Mouse (Mus musculus) heart, embryonic 15.5 days (tissue): ENCODE results near the gene R3hdml. TPM values are rescaled to one million over a fixed set of nuclear protein-coding genes. Genes with fewer than 3 reads are reported as not detected.
A peak's percentile ranks its signal among the peaks of the same experiment; 100 is the strongest.

Source experiments
- ATAC-seq: fragments of 200-750 bp; cut with Nextera tagmentation; replicated peaks from 2 replicates; pipeline ENCODE4 v1.8.0; 2017; ENCODE audit warnings: low read depth, moderate TSS enrichment; ENCODE audit not compliant: insufficient number of reproducible peaks, insufficient read depth, low FRiP score
- H3K27ac ChIP-seq: fragments of 300-500 bp; sonication (generic); 2 replicates; pipeline ENCODE4 v1.5.1; 2015; ENCODE audit warnings: mild to moderate bottlenecking, inconsistent platforms
- H3K27me3 ChIP-seq: fragments of 300-500 bp; sonication (generic); 2 replicates; pipeline ENCODE4 v1.6.1; 2015; ENCODE audit warnings: inconsistent platforms
- H3K36me3 ChIP-seq: fragments of 300-500 bp; sonication (generic); 2 replicates; pipeline ENCODE4 v1.6.1; 2015; ENCODE audit warnings: mild to moderate bottlenecking, inconsistent platforms
- H3K4me1 ChIP-seq: fragments of 300-500 bp; sonication (generic); replicated peaks from 2 replicates; pipeline ENCODE4 v1.6.1; 2015; ENCODE audit warnings: inconsistent platforms
- H3K4me2 ChIP-seq: fragments of 300-500 bp; sonication (generic); 2 replicates; pipeline ENCODE4 v1.6.1; 2015; ENCODE audit warnings: inconsistent platforms, mild to moderate bottlenecking, moderate library complexity
- H3K4me3 ChIP-seq: fragments of 300-500 bp; sonication (generic); 2 replicates; pipeline ENCODE4 v1.5.1; 2015; ENCODE audit warnings: mild to moderate bottlenecking, inconsistent platforms
- H3K9ac ChIP-seq: fragments of 300-500 bp; sonication (generic); 2 replicates; pipeline ENCODE4 v1.6.1; 2015; ENCODE audit warnings: mild to moderate bottlenecking, inconsistent platforms
- H3K9me3 ChIP-seq: fragments of 300-500 bp; sonication (generic); replicated peaks from 2 replicates; pipeline ENCODE4 v1.6.1; 2016; ENCODE audit warnings: inconsistent platforms
- WGBS: fragments of 180-500 bp; shearing (Covaris S2); methylation state at CpG from one replicate; pipeline ENCODE4 v1.1.7; 2015; ENCODE audit warnings: mixed read lengths; 5-methylcytosine and 5-hydroxymethylcytosine counted together
- polyA plus RNA-seq: library from polyadenylated mRNA; unstranded; fragments of >200 nt; fragmentation: Nextera tagmentation; extraction: Ambion mirVana; gene quantifications from 2 replicates; pipeline ENCODE4 v1.2.1, GENCODE M21; 2015

R3hdml gene
- polyA plus RNA-seq, 1 experiment from 2014 or later: not detected

DNA sequence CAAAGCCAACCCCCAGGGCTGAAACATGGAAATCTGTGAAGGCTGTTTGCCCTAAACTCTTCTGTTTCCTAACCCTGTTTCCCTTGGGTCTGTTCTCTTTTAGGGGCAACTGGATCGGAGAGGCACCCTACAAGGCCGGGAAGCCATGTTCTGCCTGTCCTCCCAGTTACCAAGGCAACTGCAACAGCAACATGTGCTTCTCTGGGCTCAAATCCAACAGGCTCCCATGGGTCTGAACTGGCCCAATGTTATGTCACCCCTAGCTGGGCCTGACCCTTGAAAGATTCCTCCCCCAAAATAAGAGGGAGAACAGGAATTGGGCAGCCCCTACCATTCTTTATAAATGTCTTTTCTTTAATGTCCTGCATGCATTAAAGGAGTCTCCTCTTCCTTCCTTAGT lies 10.1 kb downstream of the R3hdml start:
- ATAC-seq: no peak
- Histone ChIP-seq H3K4me3 (no peak overlapping the region), H3K9me3 (no peaks in the 10 kb centered on the region), H3K9ac (no peak overlapping the region), H3K36me3 (no peaks in the 10 kb centered on the region), H3K4me1 (no peaks in the 10 kb centered on the region), H3K27me3 (no peaks in the 10 kb centered on the region), H3K27ac (no peak overlapping the region), H3K4me2 (no peak overlapping the region)
- WGBS: 75% methylated on average over 2 of the region's 2 CpGs

DNA sequence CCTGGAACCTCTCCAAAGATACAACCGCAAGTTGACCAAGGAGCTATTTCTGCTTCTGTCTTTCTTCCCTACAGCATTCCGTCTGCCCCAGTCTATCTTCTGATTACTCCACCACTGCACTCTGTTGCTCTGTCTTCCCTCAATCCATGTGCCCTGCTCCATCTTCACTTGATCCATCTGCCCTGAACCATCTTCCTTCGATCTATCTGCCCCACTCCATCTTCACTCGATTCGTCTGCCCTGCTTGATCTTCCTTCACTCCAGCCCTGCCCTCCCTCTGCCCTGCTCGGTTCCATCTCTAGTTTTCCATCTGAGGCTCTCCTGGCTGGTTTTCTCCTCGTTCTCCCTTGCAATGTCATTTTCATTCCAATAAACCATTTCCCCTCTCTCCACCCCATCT lies 11.1 kb downstream of the R3hdml start:
- no peaks in the 10 kb centered on the region for H3K36me3 ChIP-seq
- H3K4me3 ChIP-seq: no peak overlapping the region
- H3K27me3 ChIP-seq: no peaks in the 10 kb centered on the region
- ATAC-seq: no peak
- no peak overlapping the region for H3K27ac ChIP-seq
- WGBS: 58% methylated on average over 7 of the region's 7 CpGs
- H3K9ac ChIP-seq: no peak overlapping the region
- H3K9me3 ChIP-seq: no peaks in the 10 kb centered on the region
- H3K4me1 ChIP-seq: no peaks in the 10 kb centered on the region
- no peak overlapping the region for H3K4me2 ChIP-seq

DNA sequence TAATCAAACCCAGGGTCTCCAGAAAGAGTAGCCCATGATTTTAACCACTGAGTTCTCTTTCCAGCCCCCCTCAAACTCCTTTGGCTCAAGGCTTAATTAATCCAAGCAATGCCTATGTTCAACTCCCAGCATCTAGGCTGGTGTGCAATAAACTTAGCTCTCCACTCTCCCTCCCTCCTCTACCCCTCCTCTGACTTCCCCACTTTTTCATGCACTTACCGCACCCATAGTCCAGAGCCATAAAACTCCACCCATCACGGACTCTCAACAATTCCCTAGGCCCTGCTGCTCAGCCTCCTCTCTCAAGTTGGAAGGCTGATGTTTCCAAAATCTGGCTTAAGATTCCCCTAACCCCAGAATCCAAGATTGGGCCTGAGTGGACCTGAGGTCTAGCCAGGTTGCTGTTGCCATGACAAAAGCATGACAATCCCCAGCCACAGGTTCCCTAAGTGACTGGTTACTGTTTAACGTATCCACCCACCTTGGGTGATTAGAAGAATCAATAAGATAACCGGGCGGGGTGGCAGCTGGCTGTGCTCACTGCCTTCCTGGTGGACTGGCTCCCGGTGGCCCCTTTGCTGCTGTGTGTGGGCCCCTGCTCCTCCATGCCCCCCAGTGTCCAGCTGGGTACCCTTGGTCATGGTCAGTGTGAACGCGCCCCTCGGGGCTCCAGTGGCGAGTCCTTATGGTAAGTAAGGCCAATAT lies 14.3 kb downstream of the R3hdml start, which contains the start of gene Hnf4a:
Gene Hnf4a, plus strand, starts transcription at position 509 of the 705 bp plus-strand sequence.
- Histone ChIP-seq H3K4me3 (no peak within 1 kb of the TSS), H3K9me3 (no peaks in the 10 kb centered on the region), H3K9ac (no peak within 1 kb of the TSS), H3K27me3 (no peaks in the 10 kb centered on the region), H3K27ac (no peak within 1 kb of the TSS), H3K36me3 (no peaks in the 10 kb centered on the region), H3K4me1 (no peaks in the 10 kb centered on the region), H3K4me2 (no peak within 1 kb of the TSS)
- 66% methylated on average over 10 of the region's 10 CpGs for WGBS
- no peak for ATAC-seq

DNA sequence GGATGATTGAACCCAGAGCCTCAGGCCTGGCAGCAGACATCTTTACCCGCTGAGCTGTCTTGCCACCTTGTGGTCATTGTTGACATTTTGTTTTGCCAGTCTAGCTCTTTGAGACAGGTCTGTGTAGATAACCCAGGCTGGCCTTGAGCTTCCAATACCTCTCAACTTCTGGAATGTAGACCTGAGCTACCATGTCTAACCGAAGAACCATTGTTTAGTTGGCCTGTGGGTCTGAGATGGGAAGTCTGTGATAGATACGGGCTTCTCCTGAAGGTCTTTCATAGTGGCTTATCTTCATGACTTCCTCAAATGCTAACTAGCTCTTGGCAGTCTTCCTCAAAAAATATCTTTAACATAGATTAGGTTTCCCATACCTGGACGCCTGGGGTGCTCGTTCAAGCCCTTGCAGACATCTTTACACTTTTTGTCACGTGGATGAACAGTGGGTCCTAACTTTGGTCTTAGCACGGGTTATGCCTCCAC lies 33.7 kb downstream of the R3hdml start:
- Histone ChIP-seq H3K4me1 (no peaks in the 10 kb centered on the region), H3K36me3 (no peaks in the 10 kb centered on the region), H3K9ac (no peak overlapping the region), H3K27me3 (no peaks in the 10 kb centered on the region), H3K9me3 (no peaks in the 10 kb centered on the region), H3K27ac (no peak overlapping the region), H3K4me2 (no peak overlapping the region), H3K4me3 (no peak overlapping the region)
- ATAC-seq: no peak
- WGBS: 67% methylated on average over 7 of the region's 7 CpGs

DNA sequence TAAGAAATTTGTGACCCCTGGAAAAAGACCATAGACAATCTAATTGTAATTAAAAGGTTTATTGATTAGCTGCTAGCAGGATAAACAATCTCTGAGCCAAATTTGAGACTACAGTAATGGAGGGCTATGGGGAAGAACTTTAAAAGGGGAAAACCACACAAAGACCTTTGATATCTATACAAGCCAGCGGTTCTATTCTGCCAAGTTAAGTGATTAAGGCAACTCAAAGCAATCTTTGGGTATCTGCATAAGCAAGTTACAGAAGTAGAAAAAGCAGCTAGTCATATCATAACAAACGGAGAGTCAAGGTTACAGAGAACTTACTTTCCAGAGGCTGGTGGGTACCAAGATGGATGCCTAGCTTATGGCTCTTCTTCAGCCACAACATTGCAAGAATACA lies 35.4 kb downstream of the R3hdml start:
- Histone ChIP-seq H3K9ac (no peak overlapping the region), H3K36me3 (no peaks in the 10 kb centered on the region), H3K9me3 (no peaks in the 10 kb centered on the region), H3K4me3 (no peak overlapping the region), H3K4me2 (no peak overlapping the region), H3K27ac (no peak overlapping the region), H3K27me3 (no peaks in the 10 kb centered on the region), H3K4me1 (no peaks in the 10 kb centered on the region)
- WGBS: 70% methylated on average over 2 of the region's 2 CpGs
- no peak for ATAC-seq

DNA sequence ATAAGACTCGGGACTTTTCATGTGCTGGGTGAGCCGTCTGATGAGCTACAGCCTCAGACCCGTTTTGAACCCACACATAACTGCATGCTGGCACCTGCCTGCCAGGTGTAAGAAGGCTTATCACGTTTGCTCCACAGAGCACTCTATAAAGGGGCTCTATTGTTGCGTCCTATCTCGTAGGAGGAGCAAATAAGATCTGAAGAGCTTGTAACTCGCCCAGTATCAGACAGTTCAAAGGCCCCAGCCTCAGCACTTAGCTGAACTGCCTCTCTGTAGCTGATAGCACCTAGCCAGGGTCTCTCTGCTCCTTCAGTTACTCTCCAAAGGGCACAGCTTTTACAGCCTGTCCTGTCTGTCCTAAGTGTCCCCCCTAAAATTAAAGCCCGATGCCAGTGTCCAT lies 38.3 kb downstream of the R3hdml start:
- Histone ChIP-seq H3K9ac (no peak overlapping the region), H3K4me1 (peaks cover 4% of the 10 kb centered on the region), H3K27ac (no peak overlapping the region), H3K9me3 (no peaks in the 10 kb centered on the region), H3K27me3 (peaks cover 13% of the 10 kb centered on the region), H3K4me3 (no peak overlapping the region), H3K36me3 (no peaks in the 10 kb centered on the region), H3K4me2 (no peak overlapping the region)
- ATAC-seq: no peak
- 30% methylated on average over 8 of the region's 8 CpGs for WGBS

DNA sequence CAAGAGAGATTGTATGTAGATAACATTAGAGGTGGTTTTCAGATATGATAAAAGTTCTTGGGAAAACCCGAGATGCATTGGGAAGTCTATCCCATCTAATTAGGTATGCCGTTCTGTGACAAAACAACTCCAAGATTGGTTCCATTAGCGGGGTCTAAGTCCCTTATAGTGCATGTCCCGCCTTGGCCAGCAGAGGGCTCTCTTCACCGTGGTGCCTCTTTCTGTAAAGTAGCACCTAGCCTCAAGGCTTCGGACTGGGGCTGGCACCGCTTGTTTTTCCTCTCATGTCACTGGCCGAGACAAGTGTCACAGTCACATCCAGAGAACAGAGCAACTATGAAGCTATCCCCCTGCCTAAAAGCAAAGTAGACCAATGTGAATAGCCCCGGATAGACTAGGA lies 39.8 kb downstream of the R3hdml start:
- ATAC-seq: no peak
- no peak overlapping the region for H3K9ac ChIP-seq
- H3K9me3 ChIP-seq: no peaks in the 10 kb centered on the region
- H3K36me3 ChIP-seq: no peaks in the 10 kb centered on the region
- H3K4me2 ChIP-seq: no peak overlapping the region
- H3K4me1 ChIP-seq: peaks cover 4% of the 10 kb centered on the region
- H3K4me3 ChIP-seq: no peak overlapping the region
- no peak overlapping the region for H3K27ac ChIP-seq
- H3K27me3 ChIP-seq: peaks cover 28% of the 10 kb centered on the region
- WGBS: 9% methylated on average over 9 of the region's 9 CpGs

DNA sequence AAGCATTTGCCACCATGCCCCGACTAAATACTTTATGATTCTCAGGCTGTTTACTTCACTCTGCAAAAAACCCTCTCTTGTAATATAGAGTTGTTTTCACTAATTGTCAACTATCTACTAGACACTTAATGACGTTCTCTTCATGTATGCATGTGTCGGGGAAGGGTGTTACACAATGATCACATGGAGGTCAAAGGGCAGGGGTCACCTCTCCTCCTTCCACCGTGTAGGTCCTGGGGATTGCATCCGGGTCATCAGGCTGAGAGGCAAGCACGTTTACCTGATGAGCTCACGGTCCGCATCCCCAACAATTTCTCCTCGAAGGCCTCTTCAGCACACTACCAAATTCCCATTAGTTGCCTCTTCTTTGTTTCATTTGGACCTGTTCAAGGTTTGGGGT lies 41.1 kb downstream of the R3hdml start:
- peaks cover 4% of the 10 kb centered on the region for H3K4me1 ChIP-seq
- ATAC-seq: no peak
- no peak overlapping the region for H3K4me2 ChIP-seq
- no peaks in the 10 kb centered on the region for H3K9me3 ChIP-seq
- 82% methylated on average over 9 of the region's 9 CpGs for WGBS
- H3K4me3 ChIP-seq: no peak overlapping the region
- no peak overlapping the region for H3K27ac ChIP-seq
- no peak overlapping the region for H3K9ac ChIP-seq
- H3K27me3 ChIP-seq: peaks cover 28% of the 10 kb centered on the region
- no peaks in the 10 kb centered on the region for H3K36me3 ChIP-seq

DNA sequence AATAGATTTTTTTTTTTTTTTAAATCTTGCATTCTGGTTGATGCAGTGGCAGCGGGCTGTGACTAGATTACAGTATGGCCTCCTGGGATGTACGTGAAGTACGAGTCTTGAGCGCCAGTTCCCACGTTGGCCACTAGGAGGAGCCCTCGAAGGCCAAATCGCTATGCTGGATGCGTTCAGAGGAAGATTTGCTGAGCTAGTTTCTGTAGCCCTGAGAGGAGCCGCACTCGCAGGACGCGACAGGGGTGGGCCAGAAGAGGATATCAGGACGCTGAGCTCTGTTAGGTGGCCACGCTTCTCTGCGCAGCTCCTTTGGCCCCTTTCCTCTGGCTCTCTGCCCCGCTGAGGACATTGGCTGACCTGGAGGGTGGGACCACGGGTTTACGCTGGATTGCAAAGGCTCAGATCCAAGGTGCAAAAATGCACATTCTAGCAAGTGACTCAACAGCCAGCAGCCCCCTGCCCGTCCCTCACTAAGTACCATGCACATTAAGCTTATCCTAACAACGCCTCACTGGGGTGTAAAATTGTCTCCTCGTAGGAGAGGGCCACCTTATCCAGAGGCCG lies 42.9 kb downstream of the R3hdml start:
- no peak overlapping the region for H3K27ac ChIP-seq
- peak; percentile 64 for ATAC-seq
- 7% methylated on average over 22 of the region's 22 CpGs for WGBS

DNA sequence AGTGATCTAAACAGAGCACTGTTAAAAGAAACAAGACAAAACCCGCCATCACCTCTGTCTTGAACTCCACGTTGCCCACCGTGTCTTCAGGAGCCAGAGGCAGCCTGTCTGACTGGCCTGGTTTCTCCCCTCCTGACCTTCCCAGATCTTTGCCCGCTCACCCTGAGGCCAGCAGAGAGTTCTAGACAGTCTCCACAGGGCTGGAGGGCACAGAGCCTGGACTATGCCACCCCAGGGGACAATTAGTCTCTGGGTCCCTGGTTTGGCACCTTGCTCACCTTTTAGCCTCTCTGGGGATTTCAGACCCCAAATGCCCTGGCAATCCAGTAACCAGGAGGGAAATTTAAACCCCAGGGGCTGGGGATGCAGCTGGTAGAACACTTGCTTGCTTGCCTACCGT lies 45.3 kb downstream of the R3hdml start:
- WGBS: 71% methylated on average over 5 of the region's 5 CpGs
- Histone ChIP-seq H3K9me3 (no peaks in the 10 kb centered on the region), H3K36me3 (no peaks in the 10 kb centered on the region), H3K27me3 (peaks cover 28% of the 10 kb centered on the region), H3K4me2 (no peak overlapping the region), H3K27ac (no peak overlapping the region), H3K9ac (no peak overlapping the region), H3K4me3 (no peak overlapping the region), H3K4me1 (peaks cover 4% of the 10 kb centered on the region)
- ATAC-seq: no peak

More for the DNA sequence above, 42.9 kb downstream of the R3hdml start:
- H3K4me2 ChIP-seq: peak overlapping the region; percentile 64
- no peak overlapping the region for H3K9ac ChIP-seq
- peaks cover 28% of the 10 kb centered on the region for H3K27me3 ChIP-seq
- no peaks in the 10 kb centered on the region for H3K9me3 ChIP-seq
- H3K4me3 ChIP-seq: peak overlapping the region; percentile 35
- peaks cover 4% of the 10 kb centered on the region for H3K4me1 ChIP-seq
- H3K36me3 ChIP-seq: no peaks in the 10 kb centered on the region

DNA sequence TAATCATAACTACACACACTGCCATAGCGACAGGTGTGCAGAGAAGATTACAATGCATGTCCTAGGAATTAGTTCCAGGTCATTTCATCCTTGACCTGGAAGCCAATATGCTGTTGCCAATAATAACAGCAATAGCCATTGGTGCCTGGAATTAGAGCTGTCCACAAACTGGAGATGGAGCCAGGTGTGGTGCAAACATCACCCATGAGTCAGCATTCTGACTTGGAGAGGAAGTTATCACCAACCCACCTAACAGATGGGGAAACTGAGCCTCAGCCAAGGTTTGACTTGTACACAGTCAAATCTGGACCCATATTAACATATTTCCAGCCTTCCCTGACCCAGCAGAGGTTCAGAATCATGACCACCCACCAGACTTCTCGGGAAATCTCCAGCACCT lies 46.3 kb downstream of the R3hdml start:
- H3K27ac ChIP-seq: no peak overlapping the region
- peaks cover 23% of the 10 kb centered on the region for H3K27me3 ChIP-seq
- no peak for ATAC-seq
- H3K9me3 ChIP-seq: no peaks in the 10 kb centered on the region
- no peaks in the 10 kb centered on the region for H3K36me3 ChIP-seq
- H3K4me2 ChIP-seq: no peak overlapping the region
- WGBS: 85% methylated on average over 2 of the region's 2 CpGs
- no peak overlapping the region for H3K9ac ChIP-seq
- no peak overlapping the region for H3K4me3 ChIP-seq
- peaks cover 4% of the 10 kb centered on the region for H3K4me1 ChIP-seq
